Comparison of ENCODE assay signal across 17 mouse cellular contexts in genomic region chr7:102478926-102479325, GRCm38 (mm10). TPM values are rescaled to one million over a fixed set of nuclear protein-coding genes. Genes with fewer than 3 reads are reported as not detected.
"Had no signal": no experiment of that assay in that cellular context is flagged by ENCODE, and none has a peak within 500 bp of the region (broad histone marks: within the 10 kb centered on the region; RNA-seq: fewer than 3 reads in every experiment).

No protein-coding gene starts in this region.

- H3K27me3 ChIP-seq: limb, embryonic 12.5 days; liver, embryonic 13.5 days; midbrain, embryonic 13.5 days had no signal

- H3K4me1 ChIP-seq: limb, embryonic 12.5 days; midbrain, embryonic 13.5 days had no signal

- H3K36me3 ChIP-seq: limb, embryonic 12.5 days; midbrain, embryonic 13.5 days had no signal

- H3K9me3 ChIP-seq: limb, embryonic 12.5 days; liver, embryonic 13.5 days; midbrain, embryonic 13.5 days had no signal

- ATAC-seq: inflammation-experienced regulatory T-cells, adult 6 months; liver, postnatal 0 days; midbrain, embryonic 13.5 days had no signal

- H3K9ac ChIP-seq: limb, embryonic 12.5 days; liver, embryonic 13.5 days; liver, postnatal 0 days; midbrain, embryonic 13.5 days had no signal

- H3K4me2 ChIP-seq: limb, embryonic 12.5 days; liver, embryonic 13.5 days; midbrain, embryonic 13.5 days had no signal

- H3K27ac ChIP-seq: layer of hippocampus, adult 2 months; limb, embryonic 12.5 days; liver, embryonic 13.5 days; midbrain, embryonic 13.5 days had no signal

- DNase-seq: liver; liver, embryonic 13.5 days; liver, postnatal 0 days; thymus, postnatal 36 days had no signal

- H3K4me3 ChIP-seq: layer of hippocampus, adult 2 months; limb, embryonic 12.5 days; liver, embryonic 13.5 days; midbrain, embryonic 13.5 days had no signal

RNA-seq across cellular contexts. Expression of gene Olfr543, which starts 2.6 kb away (rescaled TPM):
- total RNA-seq: layer of hippocampus, adult 2 months; layer of hippocampus, postnatal 10 days; left cerebral cortex, postnatal 36 days; megakaryocyte progenitor cell, adult 5-6 weeks; midbrain, postnatal 0 days had no signal
- polyA plus RNA-seq: kidney, adult 2 months had no signal

RNA-seq across cellular contexts. Expression of gene Olfr544, which starts 9.2 kb away (rescaled TPM):
- total RNA-seq: layer of hippocampus, adult 2 months; layer of hippocampus, postnatal 10 days; left cerebral cortex, postnatal 36 days; megakaryocyte progenitor cell, adult 5-6 weeks; midbrain, postnatal 0 days had no signal
- polyA plus RNA-seq: inflammation-experienced regulatory T-cells, adult 6 months; kidney, adult 2 months; kidney, embryonic 16.5 days; limb, embryonic 12.5 days; stomach, embryonic 14.5 days; thymus, postnatal 0 days had no signal

RNA-seq across cellular contexts. Expression of gene Olfr545, which starts 20.4 kb away (rescaled TPM):
- total RNA-seq: layer of hippocampus, adult 2 months; layer of hippocampus, postnatal 10 days; left cerebral cortex, postnatal 36 days; megakaryocyte progenitor cell, adult 5-6 weeks; midbrain, postnatal 0 days had no signal
- polyA plus RNA-seq: inflammation-experienced regulatory T-cells, adult 6 months; kidney, adult 2 months; kidney, embryonic 16.5 days; liver, embryonic 13.5 days; liver, postnatal 0 days; thymus, postnatal 0 days had no signal

RNA-seq across cellular contexts. Expression of gene Olfr547, which starts 55.6 kb away (rescaled TPM):
- total RNA-seq: layer of hippocampus, adult 2 months; layer of hippocampus, postnatal 10 days; left cerebral cortex, postnatal 36 days; megakaryocyte progenitor cell, adult 5-6 weeks; midbrain, postnatal 0 days had no signal
- polyA plus RNA-seq: inflammation-experienced regulatory T-cells, adult 6 months; kidney, adult 2 months; kidney, embryonic 16.5 days; limb, embryonic 12.5 days; liver, embryonic 13.5 days; liver, postnatal 0 days; midbrain, embryonic 13.5 days; midbrain, postnatal 0 days; neural tube, embryonic 14.5 days; stomach, embryonic 14.5 days; thymus, postnatal 0 days had no signal
